Mouse (Mus musculus): ENCODE data around the gene Rcl1.

Gene Rcl1

DNA sequence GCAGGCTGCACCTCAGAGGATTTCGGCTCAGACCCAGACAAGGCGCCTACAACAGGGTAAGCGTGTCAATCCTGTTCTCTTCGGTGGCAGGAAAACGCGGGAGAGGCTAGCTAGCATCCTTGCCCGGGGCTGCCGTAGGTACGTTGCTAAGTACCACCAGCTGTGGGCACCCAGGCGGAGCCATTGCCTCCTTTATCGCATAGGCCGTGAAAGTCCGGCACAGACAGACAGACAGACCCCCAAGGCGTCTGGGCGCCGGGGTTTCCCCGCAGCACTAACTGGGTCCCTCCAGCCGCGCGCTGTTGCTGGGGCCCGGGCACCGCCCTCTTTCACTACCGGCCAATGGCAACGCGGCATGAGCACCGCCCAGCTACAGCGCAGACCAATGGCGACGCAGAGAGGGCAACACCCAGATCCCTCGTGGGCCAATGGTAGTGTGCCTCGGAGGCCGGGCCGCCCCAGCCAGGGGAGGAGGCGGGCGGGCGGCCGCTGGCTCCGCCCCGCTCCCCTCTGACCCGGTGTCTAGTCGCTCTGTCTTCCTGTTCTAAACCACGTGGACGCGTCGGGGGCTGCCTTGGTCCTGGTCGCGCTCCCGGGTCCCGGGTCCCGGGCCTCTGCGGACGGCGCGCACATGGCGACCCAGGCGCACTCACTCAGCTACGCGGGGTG, at the start of gene Rcl1:
Gene Rcl1 (plus strand): TSS at position 502 of the 669 bp plus-strand sequence.
- in situ Hi-C loops (cut with MseI, MboI) = no loop called here

DNA sequence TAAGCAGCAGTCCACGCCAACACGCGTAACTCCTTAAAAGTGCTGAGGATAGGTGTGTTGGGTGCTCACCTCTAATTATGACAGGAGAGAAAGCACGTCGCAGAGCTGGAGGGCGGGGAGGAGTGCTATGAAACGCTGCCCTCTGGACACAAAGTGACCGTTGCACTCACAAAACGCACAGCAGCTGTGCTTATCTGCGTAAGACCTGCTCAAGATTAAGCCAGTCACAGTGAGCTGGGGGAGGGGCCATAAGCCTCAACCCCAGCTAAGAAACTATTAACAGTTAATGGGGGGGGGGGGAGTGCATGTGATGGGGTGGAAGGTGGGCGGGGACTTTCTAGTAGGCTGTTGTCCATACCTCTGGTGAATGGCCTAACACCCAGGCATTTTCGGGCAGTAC, 48.4 kb upstream of the Rcl1 start:
- in situ Hi-C loops (cut with MseI, MboI) = loop anchor here in 1 of 2 experiments (10.0 kb wide), 1 partner anchor 278 kb away; no protein-coding TSS in a partner anchor

DNA sequence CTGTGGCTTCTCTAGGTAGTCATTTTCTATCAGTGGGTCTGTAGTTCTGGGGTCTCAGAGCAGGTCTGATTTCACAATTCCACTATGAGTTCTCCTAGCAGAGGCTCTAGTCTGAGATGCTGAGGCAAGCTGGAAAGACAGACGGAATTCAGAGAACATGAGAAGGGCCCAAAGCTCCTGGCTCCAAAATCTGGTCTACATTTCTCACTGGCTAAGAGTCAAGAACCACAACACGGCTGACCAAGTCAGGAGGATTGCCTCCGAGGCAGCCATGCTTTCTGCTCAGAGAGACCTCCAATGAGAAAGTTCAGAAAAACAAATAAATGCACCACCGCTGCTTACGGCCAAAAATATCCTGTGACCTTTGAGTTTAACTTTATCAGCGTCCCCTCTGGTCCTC, 46.6 kb upstream of the Rcl1 start:
- in situ Hi-C loops (cut with MseI, MboI) = loop anchor here in 1 of 2 experiments (10.0 kb wide), 1 partner anchor 280 kb away; no protein-coding TSS in a partner anchor

DNA sequence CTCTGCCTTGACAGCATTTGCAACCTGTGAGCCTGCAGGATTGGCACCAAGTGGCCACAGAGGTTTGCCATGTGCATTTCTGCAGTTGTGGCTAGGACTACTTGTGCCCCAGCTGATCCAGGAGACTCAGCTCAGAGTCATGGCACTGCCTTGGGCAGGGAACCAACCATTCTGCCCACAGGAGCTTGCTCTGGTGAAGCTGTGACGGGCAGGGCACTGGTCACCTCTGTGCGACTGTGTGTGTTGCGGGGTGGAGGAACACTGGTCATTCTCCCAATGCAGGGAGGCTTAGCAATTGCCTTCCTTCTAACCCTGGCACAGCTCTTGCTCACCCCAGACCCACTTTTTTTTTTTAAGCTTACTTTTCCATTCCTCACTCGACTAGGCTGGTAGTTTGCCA, 45.7 kb upstream of the Rcl1 start:
- in situ Hi-C loops (cut with MseI, MboI) = loop anchor here in 1 of 2 experiments (10.0 kb wide), 1 partner anchor 281 kb away; no protein-coding TSS in a partner anchor

DNA sequence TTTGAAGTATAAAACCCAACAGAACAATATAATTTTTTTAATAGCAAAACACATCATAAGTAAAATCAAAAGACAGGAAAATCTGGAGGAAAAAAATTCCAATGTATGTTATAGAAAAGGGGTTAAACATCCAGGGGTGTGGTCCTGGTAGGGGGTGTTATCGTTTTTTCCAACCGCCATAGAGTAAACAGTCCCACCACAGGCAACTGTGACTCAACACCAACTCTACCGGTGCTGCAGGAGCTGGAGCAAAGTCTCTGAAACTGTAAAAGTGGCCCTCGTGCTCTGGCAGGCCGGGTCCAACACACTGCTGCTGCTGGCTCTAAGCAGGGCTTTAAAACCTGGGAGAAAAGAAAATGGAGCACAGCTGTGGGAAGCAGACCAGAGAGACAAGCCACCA, 42.4 kb upstream of the Rcl1 start:
- in situ Hi-C loops (cut with MseI, MboI) = loop anchor here in 1 of 2 experiments (10.0 kb wide), 1 partner anchor 284 kb away; no protein-coding TSS in a partner anchor

DNA sequence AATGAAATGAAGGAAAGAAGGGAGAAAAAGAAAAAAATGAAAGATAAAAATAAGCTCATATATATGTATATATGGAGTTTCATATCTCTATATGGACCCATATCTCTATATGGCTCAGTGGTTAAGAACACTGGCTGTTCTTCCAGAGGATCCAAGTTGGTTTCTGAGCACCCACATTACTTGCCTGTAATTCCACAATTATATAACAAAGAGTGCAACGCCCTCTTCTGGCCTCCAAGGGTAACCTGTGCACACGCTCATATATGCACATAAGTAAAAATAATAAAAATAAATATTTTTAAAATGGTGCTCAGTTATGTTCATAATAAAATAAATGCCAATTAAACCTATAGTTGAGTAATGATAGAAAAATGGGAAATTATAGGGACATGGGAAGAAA, 41.5 kb upstream of the Rcl1 start:
- in situ Hi-C loops (cut with MseI, MboI) = loop anchor here (5.0 to 10.0 kb wide), 4 partner anchors 193 to 295 kb away; partner anchors contain the start of gene Jak2 (in 2 of the 2)

DNA sequence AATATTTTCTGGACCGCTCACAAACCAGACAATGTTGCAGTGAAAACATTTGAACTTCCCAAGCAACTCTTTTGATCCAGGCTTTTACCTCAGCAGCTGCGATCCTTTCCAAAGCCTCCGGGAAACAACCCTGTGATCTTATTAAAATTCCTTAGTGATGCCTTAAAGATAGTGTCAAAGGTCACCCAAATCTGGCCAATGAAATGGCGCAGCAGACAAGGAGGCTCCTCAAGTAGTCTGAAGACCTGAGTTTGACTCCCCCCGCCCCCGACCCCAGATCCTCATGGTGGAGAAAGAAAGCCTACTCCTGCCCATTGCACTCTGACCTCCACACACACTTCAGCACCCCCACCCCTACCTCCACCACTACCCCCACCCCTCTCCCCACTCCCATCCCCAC, 40.9 kb upstream of the Rcl1 start:
- in situ Hi-C loops (cut with MseI, MboI) = loop anchor here (5.0 to 10.0 kb wide), 3 partner anchors 192 to 295 kb away; partner anchors contain the start of gene Jak2 (in 2 of the 2)

DNA sequence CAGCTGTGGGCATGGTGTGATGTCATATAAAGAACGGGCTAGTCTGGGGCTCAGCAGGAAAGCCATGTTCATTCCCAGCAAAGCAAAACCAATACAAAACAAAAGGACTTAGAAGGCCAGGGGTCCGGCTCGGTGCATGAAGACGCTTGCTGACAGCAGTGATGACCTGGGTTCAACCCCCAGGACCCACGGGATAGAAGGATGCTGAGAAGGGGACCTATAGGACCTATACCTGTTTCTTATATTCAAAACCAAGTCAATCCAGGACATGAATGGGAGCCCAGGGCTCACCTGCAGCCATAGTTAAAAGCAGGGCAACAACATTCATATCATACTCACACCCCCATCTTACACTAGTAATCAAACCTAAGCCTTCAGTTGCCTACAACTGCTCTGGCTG, 38.2 kb upstream of the Rcl1 start:
- in situ Hi-C loops (cut with MseI, MboI) = loop anchor here (5.0 to 10.0 kb wide), 3 partner anchors 189 to 292 kb away; partner anchors contain the start of gene Jak2 (in 2 of the 2)

DNA sequence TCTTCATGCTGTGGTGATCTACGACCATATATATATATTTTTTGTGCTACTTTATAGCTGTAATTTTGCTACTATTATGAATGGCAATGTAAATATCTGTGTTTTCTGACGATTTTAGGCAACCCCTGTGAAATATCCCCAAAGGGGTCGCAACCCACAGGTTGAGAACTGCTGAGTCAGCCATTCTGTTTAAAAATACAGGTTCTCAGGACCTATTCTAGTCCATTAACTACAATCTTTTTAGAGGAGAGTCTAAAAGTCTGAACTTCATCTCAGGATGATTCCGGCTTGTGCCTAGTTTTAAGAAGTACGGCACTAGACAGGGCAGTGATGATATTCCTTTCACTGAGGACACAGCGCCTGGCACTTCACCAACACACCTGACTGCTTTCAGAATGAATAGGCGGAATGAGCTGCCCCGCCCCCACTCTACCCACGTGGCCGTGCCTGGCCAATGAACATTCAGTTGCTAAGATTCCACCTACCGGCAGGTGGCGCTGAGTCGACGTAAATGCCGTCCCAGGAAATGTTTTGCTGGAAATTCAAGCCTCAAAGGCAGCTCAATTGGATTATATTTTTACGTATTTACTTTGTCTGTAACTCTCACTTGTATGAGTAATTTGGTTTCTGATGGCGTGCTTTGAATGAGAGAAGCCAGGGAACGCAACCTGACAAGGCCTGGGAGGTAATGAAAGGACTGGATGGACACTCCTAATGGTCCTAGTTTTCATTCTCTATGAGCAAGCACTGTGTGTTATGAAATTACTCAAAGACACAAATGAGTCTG, 37.4 kb upstream of the Rcl1 start:
- in situ Hi-C loops (cut with MseI, MboI) = loop anchor here (5.0 to 10.0 kb wide), 3 partner anchors 189 to 291 kb away; partner anchors contain the start of gene Jak2 (in 2 of the 2)

DNA sequence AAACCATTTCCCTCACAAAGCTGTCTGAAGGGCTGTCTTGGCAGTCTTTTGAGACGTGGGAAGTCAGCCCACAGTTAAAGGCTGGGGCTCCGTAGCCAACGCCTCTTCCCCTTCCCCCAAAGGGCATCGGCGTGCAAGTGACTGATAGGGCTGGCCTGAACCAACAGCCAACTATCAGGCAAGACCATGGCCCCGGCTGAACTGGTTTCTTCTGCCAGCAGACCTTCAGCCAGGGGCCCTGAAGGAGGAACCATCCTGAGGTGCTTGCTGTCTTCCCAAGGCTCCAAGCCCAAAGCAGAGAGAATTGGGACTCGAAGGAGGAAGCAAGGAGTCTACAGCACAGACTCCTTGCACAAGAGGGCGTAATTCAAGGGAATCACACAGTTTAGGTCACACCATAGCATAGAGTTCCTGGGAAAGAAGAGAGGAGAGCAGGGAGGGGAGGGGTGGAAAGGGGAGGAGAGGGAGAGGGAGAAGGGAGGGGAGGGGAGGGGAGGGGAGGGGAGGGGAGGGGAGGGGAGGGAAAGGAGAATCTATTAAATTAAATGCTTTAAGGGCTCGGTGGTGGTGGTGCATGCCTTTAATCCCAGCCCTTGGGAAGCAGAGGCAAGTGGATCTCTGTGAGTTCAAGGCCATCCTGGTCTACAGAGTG, 36.6 kb upstream of the Rcl1 start:
- in situ Hi-C loops (cut with MseI, MboI) = loop anchor here (5.0 to 10.0 kb wide), 3 partner anchors 188 to 290 kb away; partner anchors contain the start of gene Jak2 (in 2 of the 2)

DNA sequence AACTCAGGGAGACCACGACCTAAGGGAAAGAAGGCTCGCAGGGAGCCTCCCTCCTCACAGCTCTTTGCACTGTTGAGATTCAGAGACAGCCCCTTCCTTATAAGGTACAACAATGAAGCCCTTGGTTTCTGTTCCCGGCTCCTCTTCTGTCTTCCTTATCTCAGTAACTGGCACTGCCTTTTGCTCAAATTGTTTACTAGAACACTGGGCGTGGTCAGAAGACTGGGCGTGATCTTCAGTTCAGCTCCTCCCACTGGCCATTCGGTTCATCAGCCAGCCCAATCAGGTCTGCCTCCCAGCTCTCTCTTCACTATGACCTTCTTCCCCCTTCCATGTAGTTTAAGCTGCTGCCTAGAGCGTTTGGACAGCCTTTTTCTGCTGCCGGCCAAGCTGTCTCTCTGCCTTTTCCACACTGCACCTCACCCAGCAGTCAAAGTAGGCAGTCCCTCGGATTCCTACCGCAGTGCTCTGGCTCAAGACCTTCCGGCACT, 34.1 kb upstream of the Rcl1 start:
- in situ Hi-C loops (cut with MseI, MboI) = loop anchor here (10.0 kb wide), 2 partner anchors 188 to 288 kb away; partner anchors contain the start of gene Jak2 (in 1 of the 2)

DNA sequence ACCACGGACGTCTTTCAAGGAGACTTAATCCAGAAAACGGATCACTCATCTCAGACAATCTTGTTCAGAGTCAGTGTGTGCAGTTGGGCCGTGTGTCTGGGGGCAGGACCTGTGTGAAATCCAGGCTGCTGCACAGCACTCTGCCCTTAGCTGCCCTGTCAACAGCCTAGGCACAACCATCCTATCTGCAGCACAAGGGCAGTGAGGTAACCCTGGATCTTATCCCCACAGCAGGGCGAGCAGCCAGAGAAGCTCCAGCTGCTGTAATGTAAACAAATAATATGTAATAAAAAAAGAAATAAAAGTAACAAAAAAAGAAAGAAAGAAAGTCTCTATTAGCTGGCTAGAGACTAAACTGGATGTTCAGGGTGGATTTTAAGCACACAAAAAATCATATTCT, 32.0 kb upstream of the Rcl1 start:
- in situ Hi-C loops (cut with MseI, MboI) = loop anchor here (10.0 kb wide), 2 partner anchors 186 to 286 kb away; partner anchors contain the start of gene Jak2 (in 1 of the 2)

DNA sequence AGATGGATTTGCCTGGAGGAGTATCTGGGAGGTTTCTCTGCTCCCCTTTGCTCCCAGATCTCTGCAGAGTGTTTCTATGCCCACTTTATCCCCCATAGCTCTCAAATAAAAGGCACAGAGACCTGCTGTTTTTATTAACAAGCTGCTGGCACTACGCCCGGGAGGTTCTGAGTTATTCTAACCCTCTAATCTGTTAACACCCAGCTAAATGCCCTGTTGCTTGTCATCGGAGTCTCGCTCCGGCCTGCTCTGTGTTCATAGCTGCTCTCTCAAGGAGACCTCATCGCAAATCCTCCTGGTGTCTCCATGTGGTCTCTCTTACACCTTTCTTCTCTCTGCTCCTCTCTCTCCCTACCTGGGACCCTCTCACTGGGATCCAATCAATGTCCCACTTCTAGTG, 26.4 kb upstream of the Rcl1 start:
- in situ Hi-C loops (cut with MseI, MboI) = no loop called here

DNA sequence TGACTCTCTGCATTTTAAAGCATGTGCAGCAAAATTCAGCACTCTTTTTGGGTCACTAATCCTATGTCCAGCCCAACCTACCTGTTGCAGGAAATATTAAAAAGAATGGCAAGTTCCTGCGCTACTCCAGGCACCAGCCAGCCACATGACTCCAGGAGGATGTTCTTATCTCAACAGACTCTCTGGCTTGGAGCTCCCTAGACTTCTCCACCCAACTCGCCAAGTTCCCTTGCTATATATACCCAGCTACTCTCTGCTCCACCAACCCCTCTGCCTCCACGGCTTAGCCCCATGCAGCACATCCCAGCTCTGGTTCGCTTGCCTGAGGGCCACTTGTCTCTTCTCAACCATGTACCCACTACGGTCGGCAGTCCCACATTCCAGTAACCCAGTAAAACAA, 12.5 kb upstream of the Rcl1 start:
- in situ Hi-C loops (cut with MseI, MboI) = no loop called here

DNA sequence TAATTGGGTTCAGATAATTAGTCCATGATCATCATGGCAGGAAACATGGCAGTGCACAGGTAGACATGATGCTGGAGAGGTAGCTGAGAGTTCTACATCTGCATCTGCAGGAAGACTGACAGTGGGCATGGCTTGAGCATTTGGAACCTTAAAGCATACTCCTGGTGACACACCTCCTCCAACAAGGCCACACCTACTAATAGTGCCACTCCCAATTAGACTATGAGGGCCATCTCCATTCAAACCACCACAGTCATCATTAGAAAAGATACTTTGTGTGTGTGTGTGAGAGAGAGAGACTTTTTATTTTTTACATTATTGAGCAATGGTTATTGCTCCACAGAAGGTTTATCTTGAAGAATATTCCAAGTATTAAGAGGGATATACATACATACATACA, 9.0 kb upstream of the Rcl1 start:
- in situ Hi-C loops (cut with MseI, MboI) = no loop called here

DNA sequence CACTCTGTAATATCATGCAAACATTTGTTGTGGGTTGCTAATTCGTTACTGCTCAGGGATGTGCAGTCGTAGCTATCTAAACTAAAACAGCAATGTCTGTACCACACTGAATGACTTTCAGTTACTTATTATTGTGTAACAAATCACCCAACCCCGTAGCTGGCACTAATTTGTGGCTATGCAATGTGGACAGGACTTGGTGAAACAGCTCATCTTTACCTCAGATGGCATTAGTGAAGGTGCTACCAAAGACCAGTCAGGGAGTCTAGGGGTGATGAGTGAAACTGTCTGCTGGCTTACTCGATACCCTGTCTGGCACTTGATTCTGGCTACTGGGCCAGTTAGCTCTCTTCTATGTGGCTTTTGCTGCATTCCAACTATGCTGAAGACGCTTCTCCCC, 2.1 kb upstream of the Rcl1 start:
- in situ Hi-C loops (cut with MseI, MboI) = no loop called here

DNA sequence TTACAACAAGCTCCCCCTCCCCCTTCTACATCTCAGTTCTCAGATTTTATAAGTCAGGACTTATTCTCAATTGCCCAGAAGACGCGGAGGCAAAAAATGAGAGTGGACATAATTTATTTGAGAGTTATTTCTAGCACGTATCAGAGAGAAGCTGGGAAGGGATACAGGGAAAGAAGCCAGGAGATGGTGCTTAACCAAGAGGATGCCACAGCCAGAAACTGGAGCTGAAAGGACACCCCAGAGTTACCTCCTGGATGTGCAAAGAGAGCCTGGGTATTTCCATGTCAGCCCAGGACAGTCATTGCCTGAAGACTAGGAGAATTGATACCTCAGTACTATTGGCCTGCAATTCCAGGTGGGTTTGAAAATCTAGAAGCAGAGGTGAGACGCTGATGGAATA, 1.6 kb upstream of the Rcl1 start:
- in situ Hi-C loops (cut with MseI, MboI) = no loop called here

DNA sequence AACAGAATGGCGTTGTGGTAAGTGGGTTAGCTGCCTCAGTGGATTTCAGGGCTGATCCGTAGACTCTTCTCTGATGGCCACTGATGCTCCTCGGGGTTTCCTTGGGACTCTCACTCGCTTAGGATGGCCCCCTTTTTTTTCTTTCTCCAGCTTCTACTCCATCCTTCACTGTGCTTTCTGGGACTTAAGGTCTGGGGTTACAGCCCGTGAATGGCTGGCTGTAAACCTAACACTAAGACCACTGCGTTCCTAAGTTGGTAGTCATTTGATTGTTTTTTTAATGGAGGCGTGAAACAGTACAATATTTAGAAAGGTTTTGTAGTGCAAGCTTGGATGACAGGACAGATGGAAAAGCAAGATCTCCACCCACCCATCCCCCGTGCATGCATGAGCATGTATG, 914 bp upstream of the Rcl1 start:
- in situ Hi-C loops (cut with MseI, MboI) = no loop called here

DNA sequence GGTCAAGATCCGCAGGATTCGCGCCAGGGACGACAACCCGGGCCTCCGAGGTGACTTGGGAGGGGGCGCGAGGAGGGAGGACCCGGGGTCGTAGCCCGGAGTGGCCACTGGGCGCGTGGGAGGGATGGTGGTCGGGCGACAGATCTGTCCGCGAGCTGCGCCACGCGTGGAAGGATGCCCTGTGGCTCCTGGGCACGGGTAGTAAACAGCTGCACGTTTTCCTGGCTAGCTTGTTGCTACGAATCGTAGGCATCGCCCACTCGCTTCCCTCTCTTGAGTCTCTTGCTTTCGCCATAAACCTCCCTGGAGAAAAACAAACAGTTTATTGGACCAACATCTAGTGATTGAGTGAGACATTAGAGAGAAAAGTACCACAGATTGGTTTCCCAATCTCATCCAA, 416 bp downstream of the Rcl1 start:
- in situ Hi-C loops (cut with MseI, MboI) = no loop called here

DNA sequence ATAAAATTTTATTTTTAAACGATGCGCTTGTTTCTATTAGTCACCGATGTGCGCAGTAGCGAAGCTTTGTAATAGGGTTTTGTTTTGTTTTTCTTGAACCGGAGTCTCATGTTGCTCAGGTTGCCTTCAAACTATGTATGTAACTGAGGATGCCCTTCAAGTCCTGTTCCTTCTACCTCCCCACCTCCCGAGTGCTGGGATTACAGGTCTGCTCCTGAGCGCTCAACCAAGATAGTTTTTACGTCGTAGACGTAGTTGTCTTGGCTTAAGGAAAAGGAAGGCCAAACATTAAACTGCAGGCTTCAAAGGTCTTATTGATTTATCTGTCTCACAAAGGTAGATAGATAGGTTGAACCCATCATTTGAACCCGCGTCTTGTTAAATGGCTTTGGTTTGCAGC, 923 bp downstream of the Rcl1 start:
- in situ Hi-C loops (cut with MseI, MboI) = no loop called here

DNA sequence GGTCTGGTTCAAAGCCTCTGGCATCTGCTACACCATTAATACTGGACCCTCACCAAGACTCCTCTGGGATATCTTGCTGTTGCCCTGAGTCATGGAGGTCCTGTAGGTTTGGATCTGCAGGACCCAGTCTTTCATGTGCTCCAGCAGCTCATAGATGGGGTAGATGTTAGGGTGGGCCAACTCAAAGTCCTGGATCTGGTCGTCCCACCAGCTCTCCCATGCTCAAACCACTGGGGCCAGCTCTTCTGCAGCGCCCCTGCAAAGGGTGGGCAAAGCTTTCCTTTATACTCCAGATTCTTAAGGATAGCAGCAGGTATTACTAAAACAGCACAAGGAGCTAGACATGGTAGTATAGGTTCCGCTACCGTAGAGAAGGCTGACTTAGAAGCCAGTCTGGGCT, 4.6 kb downstream of the Rcl1 start:
- in situ Hi-C loops (cut with MseI, MboI) = no loop called here

DNA sequence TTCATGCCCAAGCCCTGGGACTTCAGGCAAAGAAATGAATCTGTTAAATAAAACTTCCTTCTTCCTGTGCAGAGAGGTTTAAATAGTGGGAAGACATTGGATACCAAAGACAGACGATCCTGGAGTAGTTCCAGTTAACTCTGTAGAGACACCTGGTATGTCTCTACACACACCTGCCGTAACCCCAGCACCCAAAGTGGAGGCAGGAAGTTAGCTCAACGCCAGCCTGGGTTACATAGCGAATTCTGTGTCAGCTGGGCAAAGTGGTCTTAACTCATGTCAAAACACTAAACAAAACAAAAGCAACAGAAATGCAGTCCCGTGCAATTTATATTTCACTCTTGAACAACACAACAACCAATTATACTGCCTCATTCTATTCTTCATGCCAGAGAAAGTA, 5.1 kb downstream of the Rcl1 start:
- in situ Hi-C loops (cut with MseI, MboI) = no loop called here

Data from mouse trophoblast stem cell (cell line).